Mouse (Mus musculus): ENCODE measurements around the gene Immp2l. TPM values are rescaled to one million over a fixed set of nuclear protein-coding genes. Genes with fewer than 3 reads are reported as not detected.
"Not testable (repeated sequence)": the region's sequence is repeated elsewhere in the genome, so short reads cannot be mapped to it uniquely, and the experiment has no call there.

Gene Immp2l
- total RNA-seq, 2 experiments from 2014 or later, result 15.0 to 33.8 TPM

GRCm38 (mm10) chr12:41829517-41829916, 805.6 kb downstream of the Immp2l start:
- DNase-seq (ENCODE audit: low spot score in 2 of 2), result no peak

GRCm38 (mm10) chr12:41831731-41832130, 807.8 kb downstream of the Immp2l start:
- DNase-seq (ENCODE audit: low spot score in 2 of 2), result no peak

- DNase-seq (ENCODE audit: low spot score in 2 of 2), result no peak
Measured at GRCm38 (mm10) chr12:41834646-41835045, 810.8 kb downstream of the Immp2l start.

GRCm38 (mm10) chr12:41838334-41838847, 814.5 kb downstream of the Immp2l start:
- no peak for DNase-seq (ENCODE audit: low spot score in 2 of 2)

GRCm38 (mm10) chr12:41839241-41839640, 815.4 kb downstream of the Immp2l start:
- no peak for DNase-seq (ENCODE audit: low spot score in 2 of 2)

GRCm38 (mm10) chr12:41842694-41843329, 818.9 kb downstream of the Immp2l start:
- no peak for DNase-seq (ENCODE audit: low spot score in 2 of 2)

GRCm38 (mm10) chr12:41851896-41852470, 828.1 kb downstream of the Immp2l start:
- DNase-seq (ENCODE audit: low spot score in 2 of 2), result no peak

GRCm38 (mm10) chr12:41859652-41860051, 835.8 kb downstream of the Immp2l start:
- not testable (repeated sequence) for DNase-seq (ENCODE audit: low spot score in 2 of 2)

- no peak for DNase-seq (ENCODE audit: low spot score in 2 of 2)
Measured at GRCm38 (mm10) chr12:41868317-41868716, 844.4 kb downstream of the Immp2l start.

- no peak for DNase-seq (ENCODE audit: low spot score in 2 of 2)
Measured at GRCm38 (mm10) chr12:41874015-41874414, 850.1 kb downstream of the Immp2l start.

GRCm38 (mm10) chr12:41877292-41877959, 853.5 kb downstream of the Immp2l start:
- DNase-seq (ENCODE audit: low spot score in 2 of 2), result no peak

- no peak for DNase-seq (ENCODE audit: low spot score in 2 of 2)
Measured at GRCm38 (mm10) chr12:41878493-41878892, 854.6 kb downstream of the Immp2l start.

GRCm38 (mm10) chr12:41878972-41879371, 855.1 kb downstream of the Immp2l start:
- no peak for DNase-seq (ENCODE audit: low spot score in 2 of 2)

GRCm38 (mm10) chr12:41879412-41879811, 855.5 kb downstream of the Immp2l start:
- DNase-seq (ENCODE audit: low spot score in 2 of 2), result no peak

- no peak for DNase-seq (ENCODE audit: low spot score in 2 of 2)
Measured at GRCm38 (mm10) chr12:41880833-41881232, 856.9 kb downstream of the Immp2l start.

- no peak for DNase-seq (ENCODE audit: low spot score in 2 of 2)
Measured at GRCm38 (mm10) chr12:41908011-41908410, 884.1 kb downstream of the Immp2l start.

GRCm38 (mm10) chr12:41911626-41912025, 887.7 kb downstream of the Immp2l start:
- DNase-seq (ENCODE audit: low spot score in 2 of 2), result no peak

GRCm38 (mm10) chr12:41937751-41938150, 913.9 kb downstream of the Immp2l start:
- no peak for DNase-seq (ENCODE audit: low spot score in 2 of 2)

GRCm38 (mm10) chr12:41941853-41942252, 918.0 kb downstream of the Immp2l start:
- no peak for DNase-seq (ENCODE audit: low spot score in 2 of 2)

GRCm38 (mm10) chr12:41944079-41944672, 920.3 kb downstream of the Immp2l start:
- no peak for DNase-seq (ENCODE audit: low spot score in 2 of 2)

GRCm38 (mm10) chr12:41946536-41946935, 922.6 kb downstream of the Immp2l start:
- DNase-seq (ENCODE audit: low spot score in 2 of 2), result no peak

GRCm38 (mm10) chr12:41949409-41949808, 925.5 kb downstream of the Immp2l start:
- DNase-seq (ENCODE audit: low spot score in 2 of 2), result no peak

Measured in adrenal gland, adult 18-20 months (tissue).